Comparison of ENCODE assay signal across 29 mouse cellular contexts in genomic region chr13:19390296-19390695, GRCm38 (mm10). TPM values are rescaled to one million over a fixed set of nuclear protein-coding genes. Genes with fewer than 3 reads are reported as not detected.
DNase-seq lines count a peak whose midpoint lies in the region; ATAC-seq and TF ChIP-seq lines count a peak whose summit lies in the region.
"Had no signal": no experiment of that assay in that cellular context is flagged by ENCODE, and none has a peak within 500 bp of the region (broad histone marks: within the 10 kb centered on the region; RNA-seq: fewer than 3 reads in every experiment).

No protein-coding gene starts in this region.

- H3K36me3 ChIP-seq in lung, embryonic 14.5 days (ENCODE audit: insufficient read depth), result no peaks in the 10 kb centered on the region
- no peaks in the 10 kb centered on the region for H3K36me3 ChIP-seq in midbrain, postnatal 0 days (ENCODE audit: insufficient read depth, low read length)
- H3K36me3 ChIP-seq in midbrain, embryonic 15.5 days (replicated peaks), result no peaks in the 10 kb centered on the region
- H3K36me3 ChIP-seq: hindbrain, embryonic 12.5 days; limb, embryonic 10.5 days; limb, embryonic 15.5 days; liver, embryonic 13.5 days; stomach, embryonic 15.5 days had no signal

- no peaks in the 10 kb centered on the region for H3K9me3 ChIP-seq in lung, embryonic 14.5 days (ENCODE audit: low read depth, low read length)
- H3K9me3 ChIP-seq in midbrain, postnatal 0 days (ENCODE audit: low read length), result no peaks in the 10 kb centered on the region
- H3K9me3 ChIP-seq in midbrain, embryonic 15.5 days, result no peaks in the 10 kb centered on the region
- H3K9me3 ChIP-seq: embryonic facial prominence, embryonic 12.5 days; hindbrain, embryonic 12.5 days; limb, embryonic 10.5 days; limb, embryonic 15.5 days; liver, embryonic 13.5 days; midbrain, embryonic 10.5 days; stomach, embryonic 15.5 days had no signal

- intact Hi-C loops in left cerebral cortex, postnatal 10 days (cut with DNase I), result no loop called here

- DNase-seq in cerebellum, postnatal 10 days, result peak; percentile 34 to 62
- DNase-seq in cerebellum, postnatal 25 days, result no peak
- DNase-seq in lung, embryonic 14.5 days, result peak; percentile 13
- DNase-seq in lung, adult 2 months, result no peak
- DNase-seq in midbrain, postnatal 0 days (ENCODE audit: low spot score), result peak; percentile 14
- DNase-seq in left cerebral cortex, postnatal 10 days (ENCODE audit: extremely low spot score in 1 of 2, low spot score in 2 of 2), result no peak
- DNase-seq: adrenal gland, adult 8-10 months; embryo, embryonic 11 days; gastrocnemius, adult 2 months; gastrocnemius, postnatal 36 days; heart, adult 18-20 months; heart, postnatal 36 days; kidney, adult 18-20 months; kidney, postnatal 4 days; liver, embryonic 13.5 days; lung, postnatal 10 days; retina, postnatal 1 day; right cerebral cortex, postnatal 14 days; thymus, postnatal 14 days had no signal

- no peak for ATAC-seq in lung, embryonic 14.5 days (ENCODE audit: insufficient read depth)
- ATAC-seq in midbrain, postnatal 0 days (ENCODE audit: low FRiP score), result no peak
- no peak for ATAC-seq in midbrain, embryonic 15.5 days (replicated peaks)
- ATAC-seq: CD4-positive, CD25-positive, alpha-beta regulatory T cell, adult 4 months; forebrain, embryonic 16.5 days had no signal

- 63% methylated on average over 4 of the region's 4 CpGs for WGBS in lung, embryonic 14.5 days
- WGBS in lung, adult 2 months, result 54% methylated on average over 4 of the region's 4 CpGs
- WGBS in midbrain, postnatal 0 days, result 65% methylated on average over 4 of the region's 4 CpGs
- WGBS in midbrain, embryonic 15.5 days, result 62% methylated on average over 4 of the region's 4 CpGs

- H3K27ac ChIP-seq in lung, embryonic 14.5 days (ENCODE audit: low read depth), result peak overlapping the region; percentile 30; the same call in 1 of the 2 replicates
- no peak overlapping the region for H3K27ac ChIP-seq in midbrain, postnatal 0 days (ENCODE audit: low read depth, low read length)
- H3K27ac ChIP-seq in midbrain, embryonic 15.5 days, result no peak overlapping the region
- H3K27ac ChIP-seq: embryonic facial prominence, embryonic 12.5 days; gastrocnemius, adult 2 months; hindbrain, embryonic 12.5 days; limb, embryonic 10.5 days; limb, embryonic 15.5 days; liver, embryonic 13.5 days; stomach, embryonic 15.5 days had no signal

- no peak overlapping the region for H3K4me3 ChIP-seq in lung, embryonic 14.5 days (ENCODE audit: low read depth, low read length)
- H3K4me3 ChIP-seq in lung, adult 2 months (replicated peaks; ENCODE audit: extremely low read depth, low read depth, low read length), result no peak overlapping the region
- no peak overlapping the region for H3K4me3 ChIP-seq in midbrain, postnatal 0 days (ENCODE audit: low read depth, low read length)
- H3K4me3 ChIP-seq in midbrain, embryonic 15.5 days, result no peak overlapping the region
- H3K4me3 ChIP-seq: embryonic facial prominence, embryonic 12.5 days; gastrocnemius, adult 2 months; hindbrain, embryonic 12.5 days; limb, embryonic 10.5 days; limb, embryonic 15.5 days; liver, embryonic 13.5 days; midbrain, embryonic 10.5 days; stomach, embryonic 15.5 days had no signal

- H3K9ac ChIP-seq in lung, embryonic 14.5 days, result no peak overlapping the region
- H3K9ac ChIP-seq in midbrain, postnatal 0 days (replicated peaks; ENCODE audit: low read length, poor library complexity, severe bottlenecking), result no peak overlapping the region
- H3K9ac ChIP-seq in midbrain, embryonic 15.5 days, result no peak overlapping the region
- H3K9ac ChIP-seq: embryonic facial prominence, embryonic 12.5 days; hindbrain, embryonic 12.5 days; limb, embryonic 15.5 days; liver, embryonic 13.5 days; stomach, embryonic 15.5 days had no signal

- no peaks in the 10 kb centered on the region for H3K27me3 ChIP-seq in lung, embryonic 14.5 days (ENCODE audit: insufficient read depth, low read length)
- H3K27me3 ChIP-seq in midbrain, postnatal 0 days (ENCODE audit: insufficient read depth, low read length), result no peaks in the 10 kb centered on the region
- no peaks in the 10 kb centered on the region for H3K27me3 ChIP-seq in midbrain, embryonic 15.5 days (replicated peaks)
- H3K27me3 ChIP-seq: embryonic facial prominence, embryonic 12.5 days; hindbrain, embryonic 12.5 days; limb, embryonic 15.5 days; liver, embryonic 13.5 days; stomach, embryonic 15.5 days had no signal

- peaks cover 10% of the 10 kb centered on the region for H3K4me1 ChIP-seq in lung, embryonic 14.5 days (ENCODE audit: insufficient read depth)
- peaks cover 21% of the 10 kb centered on the region for H3K4me1 ChIP-seq in lung, adult 2 months (ENCODE audit: control insufficient read depth, insufficient read depth, low read length)
- peaks cover 10% of the 10 kb centered on the region; the same call in 1 of the 2 replicates for H3K4me1 ChIP-seq in midbrain, postnatal 0 days (ENCODE audit: insufficient read depth, low read length)
- H3K4me1 ChIP-seq in midbrain, embryonic 15.5 days, result peaks cover 15% of the 10 kb centered on the region

- no peak for TF ChIP-seq POLR2A in lung, adult 2 months (IDR thresholded peaks at IDR 0.05; ENCODE audit: borderline replicate concordance, extremely low read depth, low read depth, low read length)

- TF ChIP-seq CTCF in lung, embryonic 14.5 days (IDR thresholded peaks at IDR 0.05; ENCODE audit: low read depth), result no peak
- TF ChIP-seq CTCF in lung, adult 2 months (IDR thresholded peaks at IDR 0.05; ENCODE audit: insufficient read depth, low read length), result no peak
- no peak for TF ChIP-seq CTCF in midbrain, postnatal 0 days (IDR thresholded peaks at IDR 0.05)

- no peak overlapping the region for H3K4me2 ChIP-seq in lung, embryonic 14.5 days
- H3K4me2 ChIP-seq in midbrain, postnatal 0 days (ENCODE audit: low read depth, low read length, poor library complexity, severe bottlenecking), result no peak overlapping the region
- no peak overlapping the region for H3K4me2 ChIP-seq in midbrain, embryonic 15.5 days
- H3K4me2 ChIP-seq: embryonic facial prominence, embryonic 12.5 days; heart, embryonic 11.5 days; hindbrain, embryonic 12.5 days; limb, embryonic 15.5 days; liver, embryonic 13.5 days; stomach, embryonic 15.5 days had no signal

RNA-seq across cellular contexts. Expression of gene Stard3nl, which starts 5.3 kb away (rescaled TPM):
- 93.6 and 102 TPM in 2 replicates for polyA plus RNA-seq in lung, embryonic 14.5 days (2014; fragmentation: Nextera tagmentation; extraction: Ambion mirVana)
- polyA plus RNA-seq in lung, adult 2 months (2012; rRNA removed), result 35.0 and 44.2 TPM in 2 replicates
- total RNA-seq in midbrain, postnatal 0 days (2014; rRNA removed), result 71.6 and 95.1 TPM in 2 replicates
- polyA plus RNA-seq in midbrain, postnatal 0 days (2015; fragmentation: Nextera tagmentation; extraction: Ambion mirVana), result 210 and 215 TPM in 2 replicates
- 204 and 208 TPM in 2 replicates for polyA plus RNA-seq in midbrain, embryonic 15.5 days (2015; fragmentation: Nextera tagmentation; extraction: Ambion mirVana)
- 10 to 100 TPM; 85.7 to 94.4 TPM for total RNA-seq in left cerebral cortex, postnatal 10 days (2021)

Comparison
In these comparisons a context has a peak if more than half of its experiments do, and no peak if none do; other contexts are left out.
1. DNase-seq: peak in cerebellum, postnatal 10 days (2 of 2), lung, embryonic 14.5 days (single experiment) and midbrain, postnatal 0 days (single experiment); none in cerebellum, postnatal 25 days (0 of 2), lung, adult 2 months (single experiment) and left cerebral cortex, postnatal 10 days (0 of 2).